Mouse (Mus musculus) lung, embryonic 14.5 days (tissue): Measurements from ENCODE around the gene Mblac2. TPM values are rescaled to one million over a fixed set of nuclear protein-coding genes. Genes with fewer than 3 reads are reported as not detected.

Source experiments
- ATAC-seq: fragments of 200-750 bp; cut with Nextera tagmentation; 2 replicates; pipeline ENCODE4 v1.8.0; 2017; ENCODE audit warnings: mild to moderate bottlenecking, moderate TSS enrichment, moderate library complexity; ENCODE audit not compliant: insufficient read depth
- DNase-seq: peaks from one replicate; pipeline ENCODE4 v3.0.0-alpha.2; 2015
- H3K27ac ChIP-seq: fragments of 300-500 bp; sonication (generic); 2 replicates; pipeline ENCODE4 v1.5.1; 2014; ENCODE audit warnings: low read depth, mild to moderate bottlenecking, moderate library complexity
- H3K27me3 ChIP-seq: fragments of 300-500 bp; sonication (generic); 2 replicates; pipeline ENCODE4 v1.6.1; 2014; ENCODE audit warnings: low read length, control low read depth; ENCODE audit not compliant: insufficient read depth
- H3K36me3 ChIP-seq: fragments of 300-500 bp; sonication (generic); 2 replicates; pipeline ENCODE4 v1.6.1; 2014; ENCODE audit warnings: control low read depth; ENCODE audit not compliant: insufficient read depth
- H3K4me1 ChIP-seq: fragments of 300-500 bp; sonication (generic); 2 replicates; pipeline ENCODE4 v1.6.1; 2014; ENCODE audit warnings: antibody characterized with exemption, control low read depth; ENCODE audit not compliant: insufficient read depth
- H3K4me2 ChIP-seq: fragments of 300-500 bp; sonication (generic); 2 replicates; pipeline ENCODE4 v1.6.1; 2014; ENCODE audit warnings: mild to moderate bottlenecking
- H3K4me3 ChIP-seq: fragments of 300-500 bp; sonication (generic); 2 replicates; pipeline ENCODE4 v1.5.1; 2014; ENCODE audit warnings: low read depth, low read length
- H3K9ac ChIP-seq: fragments of 300-500 bp; sonication (generic); 2 replicates; pipeline ENCODE4 v1.6.1; 2014
- H3K9me3 ChIP-seq: fragments of 300-500 bp; sonication (generic); 2 replicates; pipeline ENCODE4 v1.6.1; 2016; ENCODE audit warnings: low read depth, low read length, control low read depth
- CTCF ChIP-seq: IDR thresholded peaks from 2 replicates; pipeline ENCODE4 v1.5.1; 2016; ENCODE audit warnings: antibody characterized with exemption, low read depth
- WGBS: fragments of 180-500 bp; shearing (Covaris S2); extraction: QIAGEN DNeasy Blood & Tissue Kit; methylation state at CpG from one replicate; pipeline ENCODE4 v1.1.7; 2014; 5-methylcytosine and 5-hydroxymethylcytosine counted together
- polyA plus RNA-seq: library from polyadenylated mRNA; unstranded; fragments of >200 nt; fragmentation: Nextera tagmentation; extraction: Ambion mirVana; gene quantifications from 2 replicates; pipeline ENCODE4 v1.2.1, GENCODE M21; 2014

Mblac2 gene
- polyA plus RNA-seq, 1 experiment from 2014 or later = 5.7 TPM

DNA sequence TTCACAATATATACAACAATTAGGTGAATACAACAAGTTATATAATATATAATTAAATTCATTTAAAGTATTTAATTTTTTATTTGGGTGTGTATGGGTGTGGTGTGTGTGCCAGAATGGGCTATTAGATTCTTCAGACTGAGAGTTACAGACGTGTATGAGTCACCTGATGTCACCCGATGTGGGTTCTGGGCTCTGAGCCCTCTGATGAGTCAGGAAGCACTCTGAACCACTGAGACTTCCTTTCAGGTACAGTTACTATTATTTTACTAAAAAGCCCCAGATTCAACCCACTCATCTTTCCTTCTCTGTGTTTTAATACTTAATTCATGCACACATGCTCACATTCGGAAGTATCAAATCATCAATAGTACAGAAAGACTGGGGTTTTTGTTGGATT lies 26.3 kb upstream of the Mblac2 start:
- no peak overlapping the region for H3K4me2 ChIP-seq
- H3K4me3 ChIP-seq = no peak overlapping the region
- no peaks in the 10 kb centered on the region for H3K9me3 ChIP-seq
- 91% methylated on average over 3 of the region's 3 CpGs for WGBS
- H3K9ac ChIP-seq = no peak overlapping the region
- H3K27ac ChIP-seq = no peak overlapping the region
- H3K4me1 ChIP-seq = no peaks in the 10 kb centered on the region
- no peak for DNase-seq
- no peak for ATAC-seq
- no peaks in the 10 kb centered on the region for H3K27me3 ChIP-seq
- H3K36me3 ChIP-seq = peaks cover 16% of the 10 kb centered on the region; the same call in 1 of the 2 replicates
- no peak for TF ChIP-seq CTCF

DNA sequence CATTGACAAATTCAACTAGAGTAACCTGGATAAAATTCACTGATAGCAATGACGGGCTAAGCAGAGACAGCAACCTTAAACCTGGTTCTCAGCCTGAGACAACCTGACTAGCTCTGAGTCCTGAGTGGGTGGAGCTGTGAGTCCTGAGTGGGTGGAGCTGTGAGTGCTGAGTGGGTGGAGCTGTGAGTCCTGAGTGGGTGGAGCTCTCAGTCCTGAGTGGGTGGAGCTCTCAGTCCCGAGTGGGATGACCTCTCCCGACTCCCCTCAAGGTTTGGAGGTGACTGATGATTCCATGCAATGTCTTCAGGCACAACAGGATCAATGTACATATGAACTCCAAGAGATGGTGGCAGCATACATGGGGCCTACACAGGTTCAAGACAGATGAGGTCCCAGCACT lies 21.6 kb upstream of the Mblac2 start:
- no peaks in the 10 kb centered on the region for H3K4me1 ChIP-seq
- H3K27ac ChIP-seq = no peak overlapping the region
- TF ChIP-seq CTCF = no peak
- no peak for DNase-seq
- WGBS = 88% methylated on average over 3 of the region's 3 CpGs
- no peaks in the 10 kb centered on the region for H3K9me3 ChIP-seq
- no peak overlapping the region for H3K4me2 ChIP-seq
- peaks cover 4% of the 10 kb centered on the region; the same call in 1 of the 2 replicates for H3K36me3 ChIP-seq
- H3K4me3 ChIP-seq = no peak overlapping the region
- H3K9ac ChIP-seq = no peak overlapping the region
- H3K27me3 ChIP-seq = no peaks in the 10 kb centered on the region
- ATAC-seq = no peak

DNA sequence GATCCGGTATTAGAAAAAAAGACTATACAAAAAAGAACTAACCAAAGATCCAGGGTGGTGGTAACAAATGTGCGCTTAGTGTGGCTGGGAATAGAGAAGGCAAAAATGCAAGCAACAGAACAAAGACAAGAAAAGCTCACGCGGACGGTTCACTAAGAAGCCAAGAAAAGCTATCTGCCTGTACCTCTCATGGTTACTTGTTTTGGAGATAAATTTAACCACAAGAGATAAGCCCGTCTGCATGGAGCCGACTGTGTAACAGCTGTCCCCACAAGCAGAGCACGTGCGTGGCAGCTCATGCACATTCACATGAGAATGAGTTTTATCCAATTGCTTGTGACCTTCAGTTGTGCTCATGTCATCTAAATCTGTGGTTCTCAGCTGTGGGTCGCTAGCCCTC lies 20.7 kb upstream of the Mblac2 start:
- Histone ChIP-seq H3K27ac (no peak overlapping the region), H3K9me3 (no peaks in the 10 kb centered on the region), H3K27me3 (no peaks in the 10 kb centered on the region), H3K4me3 (no peak overlapping the region), H3K36me3 (peaks cover 4% of the 10 kb centered on the region; the same call in 1 of the 2 replicates), H3K9ac (no peak overlapping the region), H3K4me1 (no peaks in the 10 kb centered on the region), H3K4me2 (no peak overlapping the region)
- peak; percentile 52; the same call in 1 of the 2 replicates for ATAC-seq
- peak; percentile 8 for DNase-seq
- TF ChIP-seq CTCF = no peak
- WGBS = 57% methylated on average over 10 of the region's 10 CpGs

DNA sequence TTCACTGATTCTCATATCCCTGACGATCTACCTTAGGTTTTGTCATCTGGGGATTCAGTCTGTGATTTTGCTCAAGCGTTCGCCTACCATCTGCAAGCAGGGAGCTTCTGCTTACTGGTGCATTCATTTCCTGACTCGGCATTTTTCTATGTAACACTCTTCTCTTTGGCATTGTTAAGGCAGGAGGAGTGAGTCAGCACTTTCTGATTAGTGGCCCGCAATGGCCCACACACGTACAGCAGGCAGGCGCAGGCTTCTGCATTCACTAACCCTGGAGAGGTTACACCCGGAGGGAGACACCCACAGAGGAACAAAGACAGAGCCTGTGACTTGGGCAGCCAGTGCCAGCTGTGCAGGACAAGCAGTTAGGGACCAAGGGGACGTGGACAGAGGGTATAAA lies 19.5 kb upstream of the Mblac2 start:
- Histone ChIP-seq H3K27ac (no peak overlapping the region), H3K4me3 (no peak overlapping the region), H3K4me1 (no peaks in the 10 kb centered on the region), H3K9me3 (no peaks in the 10 kb centered on the region), H3K27me3 (no peaks in the 10 kb centered on the region), H3K36me3 (peaks cover 4% of the 10 kb centered on the region; the same call in 1 of the 2 replicates), H3K9ac (no peak overlapping the region), H3K4me2 (no peak overlapping the region)
- ATAC-seq (no peak; the same call in 1 of the 2 replicates), DNase-seq (peak; percentile 15)
- TF ChIP-seq CTCF = no peak
- WGBS = 63% methylated on average over 9 of the region's 9 CpGs

DNA sequence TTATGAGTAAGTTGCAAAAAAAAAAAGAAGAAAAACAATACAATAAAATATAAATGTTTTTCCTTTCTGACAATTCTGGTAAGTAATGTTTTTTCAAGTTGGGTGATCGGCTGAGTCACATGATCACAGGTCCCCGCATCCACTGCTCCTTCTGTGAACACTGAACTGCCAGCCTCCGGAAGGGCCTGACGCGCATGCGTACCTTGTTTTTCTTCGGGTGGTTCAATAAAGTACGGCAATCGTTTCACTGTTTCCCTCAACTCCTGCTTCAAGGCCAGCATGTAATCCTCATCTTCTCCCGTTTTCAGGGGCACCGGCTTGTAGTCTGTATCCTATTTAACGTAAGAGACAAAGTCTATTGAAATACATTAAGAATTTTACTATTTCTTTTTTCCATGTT lies 16.7 kb upstream of the Mblac2 start:
- H3K36me3 ChIP-seq = peaks cover 4% of the 10 kb centered on the region; the same call in 1 of the 2 replicates
- no peak for ATAC-seq
- no peak for TF ChIP-seq CTCF
- H3K27me3 ChIP-seq = no peaks in the 10 kb centered on the region
- H3K27ac ChIP-seq = no peak overlapping the region
- H3K9ac ChIP-seq = no peak overlapping the region
- H3K4me1 ChIP-seq = no peaks in the 10 kb centered on the region
- WGBS = 92% methylated on average over 12 of the region's 12 CpGs
- no peak overlapping the region for H3K4me3 ChIP-seq
- no peak for DNase-seq
- no peaks in the 10 kb centered on the region for H3K9me3 ChIP-seq
- no peak overlapping the region for H3K4me2 ChIP-seq

DNA sequence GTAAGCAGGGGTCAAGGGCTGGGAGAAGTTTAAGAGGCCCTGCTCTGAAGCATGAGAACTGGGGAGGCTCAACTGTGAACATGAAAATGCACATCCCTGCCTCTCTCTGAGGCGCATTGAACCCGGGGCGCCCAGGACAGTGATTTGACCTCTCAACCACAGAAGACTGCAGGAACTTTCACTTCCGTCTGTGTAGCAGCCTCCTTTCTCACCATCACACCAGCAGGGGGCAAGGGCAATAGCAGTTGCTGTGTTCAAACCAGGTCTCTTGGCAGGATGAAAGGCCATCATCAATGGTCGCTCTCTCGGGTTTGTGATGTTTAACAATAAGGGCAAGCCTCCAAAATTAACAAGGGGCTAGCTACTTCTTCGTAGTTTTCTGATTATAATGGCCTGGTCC lies 8.0 kb upstream of the Mblac2 start:
- DNase-seq (no peak), ATAC-seq (no peak)
- no peak overlapping the region for H3K4me3 ChIP-seq

DNA sequence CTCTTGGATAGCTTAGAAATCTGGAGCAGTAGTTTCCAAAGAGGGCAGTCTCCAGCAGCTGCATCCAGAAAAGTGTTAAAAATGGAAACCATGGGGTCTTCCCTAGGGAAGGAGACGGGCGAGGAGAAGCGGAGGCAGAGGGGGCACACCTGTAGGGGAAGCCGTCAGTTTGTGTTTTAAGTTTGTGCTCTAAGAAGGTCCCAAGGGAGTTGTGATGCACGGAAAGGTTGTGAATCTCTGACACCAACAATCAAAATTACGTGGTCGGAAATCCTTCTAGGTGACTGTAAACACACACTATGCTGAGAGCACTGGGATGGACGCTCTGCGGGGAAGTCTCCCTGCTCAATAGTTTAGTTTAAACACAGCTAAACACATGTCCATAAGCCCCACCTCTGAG lies 7.5 kb upstream of the Mblac2 start:
- WGBS = 69% methylated on average over 9 of the region's 9 CpGs
- DNase-seq (no peak), ATAC-seq (no peak)
- Histone ChIP-seq H3K4me1 (no peaks in the 10 kb centered on the region), H3K4me2 (no peak overlapping the region), H3K9ac (no peak overlapping the region), H3K27me3 (no peaks in the 10 kb centered on the region), H3K36me3 (no peaks in the 10 kb centered on the region), H3K9me3 (no peaks in the 10 kb centered on the region), H3K27ac (no peak overlapping the region), H3K4me3 (no peak overlapping the region)
- no peak for TF ChIP-seq CTCF

More for the DNA sequence above, 8.0 kb upstream of the Mblac2 start:
- TF ChIP-seq CTCF = no peak
- Histone ChIP-seq H3K36me3 (no peaks in the 10 kb centered on the region), H3K4me1 (no peaks in the 10 kb centered on the region), H3K27ac (no peak overlapping the region), H3K4me2 (no peak overlapping the region), H3K27me3 (no peaks in the 10 kb centered on the region), H3K9ac (no peak overlapping the region), H3K9me3 (no peaks in the 10 kb centered on the region)
- 77% methylated on average over 7 of the region's 7 CpGs for WGBS

DNA sequence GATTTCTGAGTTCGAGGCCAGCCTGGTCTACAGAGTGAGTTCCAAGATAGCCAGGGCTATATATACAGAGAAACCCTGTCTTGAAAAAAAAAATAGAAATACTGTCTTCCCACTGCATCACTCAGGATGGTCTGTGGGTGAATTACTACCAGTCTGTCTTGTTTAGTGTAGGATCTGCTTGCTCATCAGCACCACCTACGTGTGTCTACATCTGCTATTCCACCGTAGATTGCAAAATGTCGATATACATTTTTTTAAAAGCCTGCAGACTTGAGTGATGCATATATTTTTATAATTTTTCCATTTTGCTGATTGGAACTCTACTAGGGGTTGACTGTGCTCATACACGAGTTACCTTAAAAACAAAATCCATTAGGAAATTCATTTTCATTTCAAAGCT lies 4.8 kb upstream of the Mblac2 start:
- DNase-seq (no peak), ATAC-seq (no peak)
- Histone ChIP-seq H3K27ac (no peak overlapping the region), H3K4me2 (no peak overlapping the region), H3K9ac (no peak overlapping the region), H3K27me3 (no peaks in the 10 kb centered on the region), H3K4me3 (no peak overlapping the region), H3K4me1 (peaks cover 7% of the 10 kb centered on the region; the same call in 1 of the 2 replicates), H3K9me3 (no peaks in the 10 kb centered on the region), H3K36me3 (no peaks in the 10 kb centered on the region)
- no peak for TF ChIP-seq CTCF
- 86% methylated on average over 5 of the region's 5 CpGs for WGBS
